Mouse (Mus musculus) B cell, adult 2 months (primary cell): ENCODE measurements around the gene Mtf1.

Source experiments
- DNase-seq, 2 experiments: peaks; one replicate each; pipeline ENCODE4 v3.0.0; 2022

The Mtf1 gene

DNA sequence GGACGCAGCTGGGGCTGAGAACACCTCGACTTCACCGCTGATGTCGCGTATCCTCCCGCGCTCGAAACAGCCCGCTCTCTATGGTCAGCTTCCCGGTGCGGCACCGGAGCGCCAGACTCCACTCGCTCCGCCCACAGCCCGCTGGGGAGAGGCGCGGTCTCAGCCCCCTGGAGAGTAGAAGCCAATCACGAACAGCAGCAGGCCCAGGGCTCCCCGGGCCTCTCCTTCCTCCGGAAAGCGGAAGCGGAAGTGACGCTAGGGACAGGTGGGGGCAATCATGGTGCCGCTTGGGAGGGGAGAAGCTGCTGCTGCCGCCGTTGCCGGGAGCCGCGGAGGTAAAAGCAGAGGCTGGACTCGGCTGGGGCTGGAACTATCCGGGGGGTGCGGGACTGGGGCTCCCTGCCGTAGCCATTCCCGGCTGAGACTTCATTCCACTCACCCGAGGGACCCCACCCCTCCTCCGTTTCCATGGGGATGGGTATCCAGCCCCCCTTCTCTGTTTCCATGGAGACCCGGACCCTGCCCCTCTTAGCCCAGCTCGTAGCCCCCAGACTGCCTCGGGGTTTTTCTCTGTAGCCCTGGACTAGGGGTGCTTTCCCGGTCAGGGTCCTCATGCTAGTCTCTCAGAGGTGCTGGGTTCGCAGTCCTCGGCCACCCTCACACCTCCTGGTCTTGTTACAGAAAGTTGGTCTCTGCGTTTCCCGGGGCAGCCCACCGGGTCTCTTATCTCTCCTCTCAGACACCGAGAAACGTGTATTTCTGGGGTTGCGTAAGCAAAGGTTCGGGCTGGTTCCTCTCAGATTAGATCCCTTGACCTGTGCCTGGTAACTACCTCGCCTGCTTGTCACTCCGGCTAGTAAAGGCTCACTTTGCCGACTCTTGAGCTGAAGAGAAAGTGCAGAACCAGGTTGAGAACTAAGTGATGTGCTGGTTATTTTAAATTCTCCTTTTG lies 681 bp downstream of the Mtf1 start:
- peak; percentile 97 to 98 for DNase-seq

DNA sequence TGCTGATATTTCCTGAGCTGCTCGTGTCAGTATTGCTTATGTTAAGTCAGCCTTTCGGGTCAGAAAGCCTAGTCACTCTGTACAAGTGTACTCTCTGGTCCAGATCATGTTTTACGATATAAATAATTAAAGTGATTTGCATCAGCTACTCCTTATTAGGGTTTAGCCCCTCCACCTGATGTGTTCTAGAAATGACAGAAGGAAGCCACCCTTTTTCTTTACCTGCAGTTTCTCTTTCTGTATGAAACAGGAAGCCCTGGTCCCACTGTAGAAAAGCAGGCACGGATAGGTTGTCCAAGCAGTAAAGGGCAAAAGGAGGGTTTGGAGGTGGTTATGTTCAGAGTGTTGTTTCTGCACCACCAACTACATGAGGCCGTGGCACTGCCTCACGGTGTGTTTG lies 1.5 kb downstream of the Mtf1 start:
- DNase-seq = no peak

DNA sequence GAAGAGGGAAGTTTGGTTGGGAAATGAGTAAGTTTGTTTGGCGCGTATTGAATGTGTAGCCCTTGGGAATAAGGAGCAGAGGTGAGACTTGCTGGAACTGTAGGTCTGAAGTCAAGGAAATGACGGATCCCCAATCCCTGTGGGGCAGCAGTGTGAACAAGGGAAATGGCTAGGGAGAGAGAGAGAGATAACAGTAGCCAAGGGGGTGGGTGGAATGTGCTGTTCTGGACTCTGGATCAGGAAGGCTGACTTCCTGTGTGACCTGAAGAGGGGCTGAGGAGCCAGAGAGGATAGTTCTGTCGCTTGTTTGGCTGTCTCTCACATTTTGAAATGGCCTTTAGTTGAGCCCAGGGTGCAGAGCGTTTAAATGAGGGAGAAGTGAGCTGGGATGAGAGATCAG lies 6.6 kb downstream of the Mtf1 start:
- DNase-seq = no peak

DNA sequence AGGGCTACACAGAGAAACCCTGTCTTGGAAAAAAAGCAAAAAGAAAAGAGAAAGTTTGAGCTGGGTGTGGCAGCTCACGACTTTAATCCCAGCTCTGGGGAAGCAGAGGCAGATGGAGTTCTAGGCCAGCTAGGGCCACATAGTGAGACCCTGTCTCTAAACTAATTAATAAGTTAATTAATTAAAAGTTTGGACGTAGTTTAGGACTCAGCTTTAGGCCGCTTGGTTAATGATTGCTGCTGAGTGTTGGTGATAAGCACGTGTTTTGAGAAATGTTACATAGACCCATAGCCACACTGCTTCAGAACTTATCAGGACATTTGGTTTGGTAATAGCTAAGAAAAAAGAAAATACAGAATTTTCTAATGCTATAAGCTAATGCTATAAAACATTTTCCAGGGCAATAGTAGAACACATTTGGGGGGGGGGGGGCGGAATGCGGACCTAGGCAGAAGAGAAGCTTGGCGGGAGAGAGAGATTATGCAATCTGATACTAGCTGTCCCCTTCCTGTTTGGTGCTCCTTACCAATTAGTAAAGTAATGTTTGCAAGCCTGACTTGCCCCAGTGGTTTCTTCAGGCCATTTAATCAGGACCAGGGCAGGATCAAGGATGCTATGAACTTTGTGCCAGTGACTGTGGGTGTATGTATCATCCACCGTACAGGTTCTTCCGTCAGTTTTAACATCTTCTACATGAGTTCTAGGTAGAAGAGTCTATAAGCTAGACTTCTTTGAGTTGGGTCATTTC lies 7.4 kb downstream of the Mtf1 start:
- no peak for DNase-seq

DNA sequence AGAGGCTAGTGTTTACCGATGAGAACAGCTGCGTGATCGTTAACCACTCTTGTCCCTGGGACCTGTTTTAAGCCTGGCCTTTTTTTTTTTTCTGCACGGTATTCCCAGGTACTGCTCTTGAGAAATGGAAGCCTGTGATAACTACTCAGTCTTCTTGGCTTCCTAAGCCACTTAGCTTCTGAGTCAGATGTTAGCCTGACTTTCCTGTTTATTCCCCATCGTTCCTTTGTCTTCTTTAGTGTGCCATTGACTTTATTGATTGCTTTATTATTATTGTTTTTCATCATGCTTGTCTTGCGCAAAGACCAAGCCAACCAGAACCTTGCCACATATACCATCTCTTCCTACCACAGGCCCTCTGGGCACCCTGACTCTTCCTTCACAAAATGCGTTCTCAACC lies 8.2 kb downstream of the Mtf1 start:
- no peak for DNase-seq

DNA sequence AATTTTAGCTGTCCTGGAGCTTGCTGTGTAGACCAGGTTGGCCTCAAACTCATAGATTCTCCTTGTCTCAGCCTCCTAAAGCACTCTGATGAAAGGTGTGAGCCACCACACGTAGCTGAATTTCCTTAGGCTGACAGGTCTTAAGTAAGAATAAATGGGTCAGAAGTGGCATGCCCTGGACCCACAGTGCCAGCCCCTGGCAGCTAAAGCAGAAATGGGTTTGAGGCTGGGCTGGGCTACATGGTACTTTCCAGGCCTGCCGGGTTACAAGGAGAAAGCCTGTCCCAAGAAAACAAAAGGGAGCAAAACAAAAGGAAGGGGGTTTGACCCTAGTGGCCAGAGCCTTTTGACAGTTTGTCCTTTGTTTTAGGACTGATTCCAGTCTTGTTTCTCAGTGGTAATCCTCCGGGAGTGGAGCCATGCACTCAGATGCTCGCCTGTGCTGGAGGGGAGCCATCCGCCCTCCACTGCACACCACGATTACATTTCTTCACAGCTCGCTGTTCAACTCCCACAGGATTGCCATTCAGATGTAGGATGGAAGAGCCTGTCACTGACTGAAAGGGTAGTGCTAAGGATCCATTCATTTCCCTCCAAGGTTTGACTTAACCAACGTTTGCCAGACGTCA lies 9.6 kb downstream of the Mtf1 start:
- DNase-seq = no peak

DNA sequence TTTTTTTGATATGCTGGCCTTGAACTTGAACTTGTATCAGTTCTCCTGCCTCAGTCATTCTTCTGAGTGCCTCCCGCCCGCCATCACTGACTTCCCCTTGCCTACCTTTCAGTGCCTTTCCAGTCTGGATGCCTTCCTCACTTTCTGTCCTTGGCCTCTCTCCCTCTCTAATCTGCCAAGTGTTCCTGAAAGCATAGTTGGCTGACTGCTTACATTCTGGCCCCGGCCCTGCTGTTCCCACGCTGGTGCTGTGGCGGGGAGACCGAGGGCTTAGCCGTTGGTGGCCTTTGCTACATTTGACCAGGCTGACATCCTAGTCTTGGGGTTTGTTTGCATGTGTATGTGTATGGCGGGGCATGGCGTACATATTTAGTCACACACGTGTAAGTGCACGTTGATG lies 14.0 kb downstream of the Mtf1 start:
- no peak for DNase-seq

DNA sequence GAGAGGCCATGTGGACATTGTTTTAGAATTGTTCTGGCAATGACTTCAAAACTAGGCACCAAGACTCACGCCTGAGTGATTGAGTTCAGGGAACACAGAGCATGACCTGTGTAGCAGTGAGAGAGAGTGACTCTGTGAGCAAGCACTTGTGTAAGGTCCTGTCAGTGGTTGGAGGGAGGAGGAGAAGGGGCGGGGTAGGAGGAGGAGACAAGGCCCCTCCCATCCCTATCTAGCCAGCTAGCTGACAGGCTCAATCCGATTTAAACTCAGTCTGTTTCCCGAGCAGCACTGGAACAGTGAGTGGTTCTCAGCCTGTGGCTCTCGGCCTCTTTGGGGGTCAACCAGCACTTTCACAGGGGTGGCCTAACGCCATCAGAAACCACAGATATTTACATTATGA lies 15.9 kb downstream of the Mtf1 start:
- DNase-seq = no peak

DNA sequence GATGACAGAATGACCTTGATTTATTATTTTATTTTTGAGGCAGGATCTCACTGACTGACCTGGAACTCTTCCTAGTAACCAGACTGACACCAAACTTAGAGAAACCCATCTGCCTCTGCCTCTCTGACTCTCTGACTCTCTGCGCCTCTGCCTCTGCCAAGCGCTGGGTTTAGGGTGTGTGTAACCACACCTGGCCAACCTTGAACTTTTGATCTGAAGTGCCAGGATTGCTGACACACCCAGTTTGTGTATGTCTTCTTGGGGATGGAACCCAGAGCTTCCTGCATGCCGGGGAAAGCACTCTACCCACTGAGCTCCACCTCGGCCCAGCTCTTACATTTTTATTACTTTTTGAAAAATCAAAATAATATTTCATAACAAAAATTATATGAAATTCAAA lies 16.9 kb downstream of the Mtf1 start:
- no peak for DNase-seq

DNA sequence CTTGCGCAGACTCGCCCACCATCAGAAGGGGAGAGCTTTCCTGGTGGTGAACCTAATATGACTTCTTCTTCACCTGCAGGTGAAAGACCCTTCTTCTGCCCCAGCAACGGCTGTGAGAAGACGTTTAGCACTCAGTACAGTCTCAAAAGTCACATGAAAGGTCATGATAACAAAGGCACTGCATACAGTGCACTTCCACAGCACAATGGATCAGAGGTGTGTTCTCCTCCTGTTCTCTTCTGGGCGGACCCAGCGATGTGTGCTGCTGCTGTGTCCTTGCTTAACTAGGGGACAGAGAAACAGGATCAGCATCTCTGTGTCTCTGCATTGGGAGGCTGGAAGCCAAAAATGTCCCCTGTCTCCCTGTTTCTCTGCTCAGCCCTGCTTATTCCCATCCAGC lies 23.1 kb downstream of the Mtf1 start:
- DNase-seq = no peak

DNA sequence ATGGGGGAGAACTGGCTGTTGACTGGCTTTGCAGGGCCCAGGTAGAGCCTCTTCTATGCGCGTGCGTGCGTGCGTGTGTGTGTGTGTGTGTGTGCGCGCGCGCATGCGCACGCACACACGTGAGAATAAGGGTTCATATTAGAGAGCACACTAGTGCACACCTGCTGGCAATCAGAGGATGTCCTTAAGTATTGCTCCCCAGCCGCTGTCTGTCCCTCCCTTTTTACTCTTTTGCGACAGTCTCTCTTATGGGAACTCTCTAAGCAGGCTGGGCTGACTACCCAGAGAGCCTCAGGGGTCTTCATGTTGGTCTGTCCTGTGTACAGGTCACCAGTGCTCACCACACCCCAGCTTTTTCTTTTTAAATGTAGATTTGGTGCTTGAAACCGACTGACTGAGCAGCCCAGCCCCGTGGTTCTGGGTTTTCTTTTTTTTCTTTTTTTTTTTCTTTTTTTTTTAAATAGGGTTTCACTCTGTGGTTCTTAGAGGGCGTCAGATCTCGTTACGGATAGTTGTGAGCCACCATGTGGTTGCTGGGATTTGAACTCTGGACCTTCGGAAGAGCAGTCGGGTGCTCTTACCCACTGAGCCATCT lies 23.6 kb downstream of the Mtf1 start:
- DNase-seq = no peak

DNA sequence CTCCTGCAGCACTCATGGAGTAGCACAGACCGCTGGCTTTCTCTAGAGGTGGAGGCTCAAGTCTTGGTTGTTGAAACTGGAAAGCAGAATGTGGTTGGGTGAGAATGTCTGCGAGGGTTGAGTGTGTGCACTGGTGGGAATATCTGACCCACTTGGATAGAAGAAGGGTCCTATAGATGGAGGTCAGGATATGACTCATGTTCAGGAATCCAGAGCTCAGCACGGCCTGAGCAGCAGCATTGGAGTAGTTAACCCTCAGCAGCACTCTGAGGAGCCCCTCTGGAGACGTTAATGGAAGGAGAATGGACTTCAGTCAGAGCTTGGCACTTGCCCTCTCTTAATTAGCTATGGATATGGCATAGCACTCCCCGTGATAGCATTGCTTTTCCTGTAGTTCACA lies 27.8 kb downstream of the Mtf1 start:
- DNase-seq = no peak

DNA sequence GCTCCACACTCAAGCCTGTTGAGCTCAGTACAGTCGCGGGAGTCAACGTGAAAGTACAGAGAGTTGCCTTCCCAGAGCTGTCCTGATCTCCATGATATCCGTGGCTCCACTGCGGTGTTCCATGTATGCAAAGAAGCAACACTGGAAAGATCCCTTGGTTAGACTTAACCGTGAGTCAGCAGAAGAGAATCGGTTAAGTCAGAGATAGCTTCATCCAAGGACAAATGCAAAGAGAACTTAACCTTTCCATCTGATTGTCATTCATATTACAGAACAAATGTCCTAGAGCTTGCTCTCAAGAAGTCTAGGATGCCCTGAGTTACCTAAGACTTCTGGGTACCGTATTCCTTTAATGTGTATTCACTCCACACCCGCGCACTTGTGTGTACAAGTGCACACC lies 30.9 kb downstream of the Mtf1 start:
- DNase-seq = no peak

DNA sequence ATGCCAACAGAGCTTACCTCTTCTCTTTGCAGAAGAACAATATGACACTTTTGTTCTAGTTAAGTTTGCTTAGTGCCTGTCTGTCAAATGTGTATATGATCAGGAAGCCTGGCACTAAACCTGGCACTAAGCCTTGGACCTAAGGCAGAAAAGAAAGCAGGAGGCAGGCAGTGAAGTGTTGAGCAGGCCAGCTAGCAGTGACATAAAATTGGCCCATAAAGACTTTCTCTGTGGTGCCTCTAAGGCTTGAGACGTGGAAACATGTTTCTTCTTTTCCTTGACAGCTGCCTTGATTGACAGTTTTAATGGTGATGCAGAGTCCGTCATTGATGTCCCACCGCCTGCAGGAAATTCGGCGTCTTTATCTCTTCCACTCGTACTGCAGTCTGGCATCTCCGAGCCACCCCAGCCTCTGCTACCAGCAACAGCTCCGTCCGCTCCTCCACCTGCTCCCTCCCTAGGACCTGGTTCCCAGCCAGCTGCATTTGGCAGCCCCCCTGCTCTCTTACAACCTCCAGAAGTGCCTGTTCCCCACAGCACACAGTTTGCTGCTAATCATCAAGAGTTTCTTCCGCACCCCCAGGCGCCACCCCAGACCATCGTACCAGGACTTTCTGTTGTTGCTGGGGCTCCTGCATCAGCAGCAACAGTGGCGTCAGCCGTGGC lies 36.3 kb downstream of the Mtf1 start:
- DNase-seq = no peak

DNA sequence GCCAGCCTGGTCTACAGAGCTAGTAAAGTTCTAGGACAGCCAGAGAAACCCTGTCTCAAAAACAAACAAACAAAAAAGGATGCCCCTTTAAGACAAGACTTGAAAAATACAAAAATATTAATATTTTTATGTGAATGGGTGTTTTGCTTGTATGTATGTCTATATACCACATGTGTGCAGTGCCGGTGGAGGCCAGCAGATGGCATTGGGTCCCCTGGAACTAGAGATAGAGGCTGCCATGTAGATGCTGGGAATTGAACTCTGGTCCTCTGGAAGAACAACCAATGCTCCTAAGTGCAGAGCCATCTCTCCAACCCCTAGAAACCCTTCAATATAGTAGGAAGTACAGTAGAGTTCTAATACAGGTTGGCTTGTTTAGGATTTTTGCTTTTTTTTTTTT lies 39.1 kb downstream of the Mtf1 start:
- peak; percentile 35 to 53 for DNase-seq

DNA sequence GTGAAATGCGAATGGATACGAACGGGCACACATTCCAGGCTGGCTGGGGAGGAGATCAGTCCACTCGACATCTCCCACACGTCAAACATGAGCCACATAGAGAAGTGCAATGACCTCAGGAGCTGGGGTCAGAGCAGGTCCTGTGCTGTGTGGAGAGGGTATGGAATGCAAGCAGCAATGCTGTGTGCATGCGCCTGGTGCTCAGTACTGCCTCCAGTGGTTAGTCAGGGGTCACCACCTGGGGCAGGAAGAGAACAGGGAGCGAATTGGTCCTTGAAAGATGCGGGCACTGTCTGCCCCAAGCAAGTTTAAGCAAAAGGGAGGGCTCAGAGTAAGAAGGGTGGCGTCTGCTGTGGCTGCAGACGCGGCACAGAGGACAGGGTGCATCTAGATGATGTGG lies 41.6 kb downstream of the Mtf1 start:
- peak; percentile 53 to 58 for DNase-seq

DNA sequence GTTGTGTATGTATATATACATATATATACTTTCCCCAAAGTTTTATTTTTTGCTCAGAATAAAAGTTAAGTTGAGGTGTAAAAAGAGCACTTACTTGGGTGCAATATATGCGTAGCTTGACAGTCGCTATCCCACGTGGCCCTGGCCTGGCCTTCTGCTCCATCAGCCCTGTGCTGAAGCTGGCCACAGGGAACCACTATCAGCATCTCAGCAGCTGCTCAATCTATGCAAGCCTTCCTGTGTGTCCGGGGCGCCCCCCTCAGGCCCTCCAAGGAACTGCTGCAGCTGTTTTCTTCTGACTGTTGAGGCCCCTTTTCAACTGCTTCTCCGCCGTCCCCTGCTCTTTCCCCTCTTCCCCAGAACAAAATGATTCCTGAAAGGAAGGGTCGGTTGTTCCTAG lies 45.7 kb downstream of the Mtf1 start:
- peak; percentile 88 to 90 for DNase-seq

DNA sequence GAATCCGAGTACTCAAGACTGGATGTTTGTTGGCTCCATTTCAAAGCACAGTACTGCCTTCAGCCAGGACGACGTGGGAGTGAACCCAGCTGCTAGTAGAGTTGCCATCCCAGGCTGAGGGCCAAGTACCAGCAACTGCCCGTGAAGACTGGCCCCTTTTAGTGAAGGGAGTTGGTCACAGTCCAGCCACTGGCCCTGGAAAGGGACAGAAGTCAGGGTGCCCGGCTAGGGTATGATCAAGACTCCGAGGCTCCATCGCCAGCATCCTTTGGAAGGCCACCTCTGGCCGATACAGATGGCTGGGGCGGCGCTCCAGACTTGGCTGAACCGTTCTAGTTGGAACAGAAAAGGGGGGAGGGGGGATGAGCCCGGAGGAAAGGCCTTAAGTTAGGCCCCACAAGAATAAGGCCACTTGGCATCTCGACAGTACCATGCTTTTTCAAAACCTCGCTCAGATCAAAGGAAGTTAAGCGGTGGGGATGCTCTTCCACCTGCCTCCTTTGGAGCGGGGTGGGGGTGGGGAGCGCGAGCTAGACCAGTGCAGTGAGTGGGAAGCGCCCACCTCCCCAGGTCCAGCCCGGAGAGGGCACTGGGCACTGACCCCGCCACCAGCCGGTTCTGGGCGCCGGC lies 47.8 kb downstream of the Mtf1 start:
- peak in 1 of 2 experiments; percentile 21 for DNase-seq

DNA sequence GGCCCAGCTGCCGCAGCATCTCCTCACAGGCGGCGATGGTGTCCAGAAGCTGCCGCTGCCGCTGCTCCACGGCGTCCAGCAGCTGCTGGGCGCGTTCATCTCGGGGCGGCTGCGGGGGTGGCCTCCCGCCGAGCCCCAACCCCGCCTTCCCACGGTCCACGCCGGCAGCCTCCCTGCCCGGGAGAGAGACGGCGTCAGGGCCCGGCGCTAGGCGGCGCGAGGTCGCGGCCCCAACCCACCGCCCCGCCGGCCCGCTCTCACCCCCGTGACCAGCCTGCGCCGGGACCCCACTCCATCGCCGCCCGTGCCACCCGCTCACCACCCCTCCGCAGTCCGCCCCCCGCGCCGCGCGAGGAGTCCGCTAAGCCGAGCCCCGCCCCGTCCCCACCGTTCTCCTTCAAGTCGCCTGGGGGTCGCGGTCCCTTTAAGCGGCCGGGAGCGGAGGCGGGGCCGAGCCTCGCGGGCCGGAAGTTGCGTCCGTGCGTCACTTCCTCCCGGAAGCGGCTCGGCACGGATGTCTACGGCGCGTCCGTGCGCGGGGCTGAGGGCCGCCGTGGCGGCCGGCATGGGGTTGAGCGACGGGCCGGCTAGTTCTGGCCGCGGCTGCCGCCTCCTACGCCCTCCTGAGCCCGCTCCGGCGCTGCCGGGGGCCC lies 48.5 kb downstream of the Mtf1 start, which contains the start of gene Yrdc:
Gene Yrdc (plus strand): TSS at position 419 of the 653 bp plus-strand sequence.
- DNase-seq = peak; percentile 94 to 95

DNA sequence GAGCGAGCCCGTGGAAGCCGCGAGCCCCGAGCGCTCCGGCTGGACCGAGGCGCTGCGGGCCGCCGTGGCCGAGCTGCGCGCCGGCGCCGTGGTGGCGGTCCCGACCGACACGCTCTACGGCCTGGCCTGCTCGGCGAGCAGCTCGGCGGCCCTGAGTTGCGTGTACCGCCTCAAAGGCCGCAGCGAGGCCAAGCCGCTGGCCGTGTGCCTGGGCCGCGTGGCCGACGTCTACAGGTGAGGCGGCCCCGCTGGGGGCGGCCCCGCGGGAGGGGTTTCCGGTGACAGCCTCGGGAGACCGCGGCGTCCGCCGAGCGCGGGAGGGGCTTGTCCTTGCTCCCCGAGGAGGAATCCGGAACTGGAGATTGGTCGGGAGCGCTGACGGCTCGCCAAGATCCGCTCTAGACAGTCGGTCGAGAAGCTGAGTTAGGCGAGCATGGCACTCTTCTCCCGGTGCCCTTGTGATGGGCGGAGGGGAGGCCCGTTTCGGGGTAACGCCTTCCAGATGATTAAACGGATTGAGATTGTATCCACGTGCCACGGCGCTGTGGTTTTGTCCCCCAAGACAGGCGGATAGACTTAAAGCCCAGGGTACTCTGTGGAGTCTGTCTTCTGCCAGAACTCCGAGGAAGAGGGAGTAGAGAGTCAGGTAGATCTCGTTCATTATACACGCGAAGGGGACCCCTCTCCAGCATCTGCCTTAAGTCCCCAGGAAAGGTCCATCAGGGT lies 49.2 kb downstream of the Mtf1 start, which contains the start of gene 1110065P20Rik:
Gene 1110065P20Rik (minus strand): TSS at position 264 of the 726 bp plus-strand sequence.
- peak; percentile 63 to 71 for DNase-seq

DNA sequence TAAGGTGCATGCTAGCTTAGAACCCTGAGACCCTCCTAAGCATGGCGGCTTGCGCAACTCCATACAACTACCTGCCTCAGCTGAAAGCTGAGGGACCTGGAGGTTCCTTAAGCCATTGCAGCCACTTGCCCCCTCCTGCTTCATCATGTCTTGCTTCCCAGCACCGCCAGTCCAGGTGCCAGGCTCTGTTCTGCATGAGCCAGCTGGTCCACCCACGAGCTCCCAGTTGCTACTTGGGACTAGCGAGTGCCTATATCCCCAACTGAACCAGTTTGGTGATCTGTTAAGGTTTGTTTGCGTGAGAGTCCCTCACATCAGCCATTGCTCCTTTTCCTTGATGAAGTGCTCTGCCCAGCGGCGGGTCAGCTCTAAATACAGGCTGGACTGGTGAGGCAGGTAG lies 54.4 kb downstream of the Mtf1 start:
- no peak for DNase-seq
